Comparison of ENCODE assay signal across 10 mouse cellular contexts in the genomic region with DNA sequence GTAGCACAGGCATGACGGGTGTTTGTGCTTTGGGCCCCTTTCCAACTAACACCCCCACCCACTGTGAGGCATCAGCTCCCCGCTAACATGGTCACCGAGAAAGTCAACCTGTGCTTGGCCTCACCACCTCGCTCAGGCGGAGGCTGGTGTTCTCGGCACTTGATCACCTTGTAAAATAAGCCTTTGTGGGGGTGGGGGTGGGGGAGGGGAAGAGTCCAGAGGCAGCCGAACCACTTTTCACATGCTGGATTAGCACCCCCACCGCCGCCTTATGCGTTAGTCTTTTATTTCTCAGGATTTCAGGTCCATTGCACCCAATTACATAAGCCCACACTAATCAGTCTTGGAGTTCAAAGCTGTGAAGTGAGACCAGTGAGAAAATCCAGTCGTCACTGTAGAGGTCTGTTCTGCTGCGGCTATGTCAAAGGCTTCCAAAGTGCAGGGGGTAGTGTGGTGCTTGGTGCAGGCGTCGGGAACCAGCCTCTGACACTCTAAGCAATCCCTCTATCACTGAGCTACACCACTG. TPM values are rescaled to one million over a fixed set of nuclear protein-coding genes. Genes with fewer than 3 reads are reported as not detected.
DNase-seq lines count a peak whose midpoint lies in the region; ATAC-seq lines count a peak whose summit lies in the region.
"Had no signal": no experiment of that assay in that cellular context is flagged by ENCODE, and none has a peak within 500 bp of the region (broad histone marks: within the 10 kb centered on the region; RNA-seq: fewer than 3 reads in every experiment).

No protein-coding gene starts in this region.

- no peak overlapping the region for H3K4me3 ChIP-seq in heart, embryonic 15.5 days
- H3K4me3 ChIP-seq in forebrain, embryonic 13.5 days: no peak overlapping the region
- H3K4me3 ChIP-seq in midbrain, embryonic 11.5 days (ENCODE audit: low read depth, low read length): no peak overlapping the region
- H3K4me3 ChIP-seq: embryonic facial prominence, embryonic 15.5 days had no signal

- H3K4me2 ChIP-seq in heart, embryonic 15.5 days: peak overlapping the region; percentile 18; the same call in 1 of the 2 replicates
- H3K4me2 ChIP-seq in forebrain, embryonic 13.5 days: peak overlapping the region; percentile 24
- H3K4me2 ChIP-seq in midbrain, embryonic 11.5 days: no peak overlapping the region
- H3K4me2 ChIP-seq: embryonic facial prominence, embryonic 15.5 days had no signal

- H3K36me3 ChIP-seq in heart, embryonic 15.5 days: peaks cover 13% of the 10 kb centered on the region; the same call in 1 of the 2 replicates
- H3K36me3 ChIP-seq in forebrain, embryonic 13.5 days (ENCODE audit: poor library complexity, severe bottlenecking): peaks cover 41% of the 10 kb centered on the region
- peaks cover 4% of the 10 kb centered on the region; the same call in 1 of the 2 replicates for H3K36me3 ChIP-seq in midbrain, embryonic 11.5 days (ENCODE audit: control insufficient read depth, insufficient read depth, low read length)

- H3K9ac ChIP-seq in heart, embryonic 15.5 days: no peak overlapping the region
- H3K9ac ChIP-seq in forebrain, embryonic 13.5 days: no peak overlapping the region
- no peak overlapping the region for H3K9ac ChIP-seq in midbrain, embryonic 11.5 days (ENCODE audit: low read length)
- H3K9ac ChIP-seq: embryonic facial prominence, embryonic 15.5 days had no signal

- 42% methylated on average over 14 of the region's 14 CpGs for WGBS in heart, embryonic 15.5 days
- WGBS in forebrain, embryonic 13.5 days: 9% methylated on average over 14 of the region's 14 CpGs
- 36% methylated on average over 14 of the region's 14 CpGs for WGBS in midbrain, embryonic 11.5 days

- ATAC-seq in heart, embryonic 15.5 days (replicated peaks; ENCODE audit: insufficient number of reproducible peaks, insufficient read depth, low FRiP score, low read depth): no peak
- ATAC-seq in forebrain, embryonic 13.5 days: peak; percentile 90
- peak; percentile 59 for ATAC-seq in midbrain, embryonic 11.5 days (ENCODE audit: low FRiP score)

- intact Hi-C loops in heart, postnatal 14 days (cut with DNase I): no loop called here

- H3K27me3 ChIP-seq in heart, embryonic 15.5 days: no peaks in the 10 kb centered on the region
- H3K27me3 ChIP-seq in forebrain, embryonic 13.5 days: no peaks in the 10 kb centered on the region
- no peaks in the 10 kb centered on the region for H3K27me3 ChIP-seq in midbrain, embryonic 11.5 days (ENCODE audit: control insufficient read depth, insufficient read depth, low read length)
- H3K27me3 ChIP-seq: embryonic facial prominence, embryonic 15.5 days had no signal

- peaks cover 23% of the 10 kb centered on the region for H3K4me1 ChIP-seq in heart, embryonic 15.5 days (replicated peaks)
- H3K4me1 ChIP-seq in forebrain, embryonic 13.5 days: peaks cover 24% of the 10 kb centered on the region
- 0 out of 2 replicates have a peak, but pooled peaks cover 7% of the 10 kb centered on the region for H3K4me1 ChIP-seq in midbrain, embryonic 11.5 days (ENCODE audit: control insufficient read depth, insufficient read depth, low read length)
- H3K4me1 ChIP-seq: embryonic facial prominence, embryonic 15.5 days had no signal

- no peaks in the 10 kb centered on the region for H3K9me3 ChIP-seq in heart, embryonic 15.5 days (replicated peaks)
- H3K9me3 ChIP-seq in forebrain, embryonic 13.5 days (replicated peaks): no peaks in the 10 kb centered on the region
- H3K9me3 ChIP-seq in midbrain, embryonic 11.5 days (ENCODE audit: control insufficient read depth, low read length): no peaks in the 10 kb centered on the region
- H3K9me3 ChIP-seq: embryonic facial prominence, embryonic 15.5 days had no signal

- no peak overlapping the region for H3K27ac ChIP-seq in heart, embryonic 15.5 days
- H3K27ac ChIP-seq in forebrain, embryonic 13.5 days: no peak overlapping the region; the same call in 1 of the 2 replicates
- no peak overlapping the region for H3K27ac ChIP-seq in midbrain, embryonic 11.5 days (ENCODE audit: low read depth, low read length)
- H3K27ac ChIP-seq: embryonic facial prominence, embryonic 15.5 days had no signal

- no peak for DNase-seq in heart, postnatal 14 days
- DNase-seq in Muller cell, postnatal 12 days (ENCODE audit: inconsistent ontology term): peak; percentile 39
- DNase-seq in midbrain, embryonic 11.5 days (ENCODE audit: low spot score, missing footprints): no peak
- no peak for DNase-seq in frontal cortex, postnatal 10 days (ENCODE audit: low spot score in 2 of 2)
- no peak for DNase-seq in adrenal gland, adult 18-20 months (ENCODE audit: low spot score in 2 of 2)
- DNase-seq in adrenal gland, postnatal 25 days: no peak

RNA-seq across cellular contexts. Expression of a gene that starts 36.4 kb away (rescaled TPM):
- polyA plus RNA-seq in heart, embryonic 15.5 days (2015; fragmentation: Nextera tagmentation; extraction: Ambion mirVana): 9.2 and 13.9 TPM in 2 replicates
- total RNA-seq in heart, postnatal 14 days (2021): 10 to 100 TPM; 13.7 to 17.8 TPM
- 21.1 and 22.1 TPM in 2 replicates for polyA plus RNA-seq in forebrain, embryonic 13.5 days (2015; fragmentation: Nextera tagmentation; extraction: Ambion mirVana)
- 32.3 and 33.2 TPM in 2 replicates for polyA plus RNA-seq in midbrain, embryonic 11.5 days (2014; fragmentation: Nextera tagmentation; extraction: Ambion mirVana)
- 10 to 100 TPM; 11.1 to 19.0 TPM for total RNA-seq in adrenal gland, adult 18-20 months (2021)
- total RNA-seq in adrenal gland, postnatal 25 days (2021): 4.8 and 5.6 TPM in 2 replicates

RNA-seq across cellular contexts. Expression of a gene that starts 43.0 kb away (rescaled TPM):
- polyA plus RNA-seq in heart, embryonic 15.5 days (2015; fragmentation: Nextera tagmentation; extraction: Ambion mirVana): 25.9 and 28.0 TPM in 2 replicates
- 10 to 100 TPM in 1 of 2 experiments, 1 to 10 TPM in 1; 3.2 to 10.4 TPM for total RNA-seq in heart, postnatal 14 days (2021)
- polyA plus RNA-seq in forebrain, embryonic 13.5 days (2015; fragmentation: Nextera tagmentation; extraction: Ambion mirVana): 7.3 and 7.7 TPM in 2 replicates
- polyA plus RNA-seq in midbrain, embryonic 11.5 days (2014; fragmentation: Nextera tagmentation; extraction: Ambion mirVana): 5.3 and 6.9 TPM in 2 replicates
- under 1 TPM in 1 of 2 experiments, not detected in 1; 0.67 TPM for total RNA-seq in adrenal gland, adult 18-20 months (2021)
- total RNA-seq in adrenal gland, postnatal 25 days (2021): not detected in 2 replicates
- total RNA-seq: liver, adult 2 months had no signal
- polyA plus RNA-seq: liver, adult 2 months had no signal
